Mouse (Mus musculus): Measurements from ENCODE around the gene Foxs1.

Gene Foxs1

GRCm38 (mm10) chr2:152928219-152928987 is 4.6 kb downstream of the Foxs1 start:
- in situ Hi-C loops (cut with MboI) = no loop called here

- in situ Hi-C loops (cut with MboI) = no loop called here
These were observed 5.6 kb downstream of the Foxs1 start for GRCm38 (mm10) chr2:152927371-152927770.

- in situ Hi-C loops (cut with MboI) = no loop called here
These were observed 6.1 kb downstream of the Foxs1 start for GRCm38 (mm10) chr2:152926896-152927295.

- in situ Hi-C loops (cut with MboI) = no loop called here
These were observed 7.7 kb downstream of the Foxs1 start for GRCm38 (mm10) chr2:152925189-152925872.

GRCm38 (mm10) chr2:152924543-152924942 is 8.5 kb downstream of the Foxs1 start:
- in situ Hi-C loops (cut with MboI) = no loop called here

- in situ Hi-C loops (cut with MboI) = no loop called here
These were observed 8.9 kb downstream of the Foxs1 start for GRCm38 (mm10) chr2:152924128-152924527.

- in situ Hi-C loops (cut with MboI) = no loop called here
These were observed 9.4 kb downstream of the Foxs1 start for GRCm38 (mm10) chr2:152923621-152924020.

- in situ Hi-C loops (cut with MboI) = no loop called here
These were observed 10.6 kb downstream of the Foxs1 start for GRCm38 (mm10) chr2:152922376-152922775.

- in situ Hi-C loops (cut with MboI) = no loop called here
These were observed 15.3 kb downstream of the Foxs1 start for GRCm38 (mm10) chr2:152917671-152918070.

GRCm38 (mm10) chr2:152916111-152916510 is 16.9 kb downstream of the Foxs1 start:
- in situ Hi-C loops (cut with MboI) = no loop called here

GRCm38 (mm10) chr2:152915453-152915852 is 17.6 kb downstream of the Foxs1 start:
- in situ Hi-C loops (cut with MboI) = no loop called here

GRCm38 (mm10) chr2:152914310-152915120 is 18.5 kb downstream of the Foxs1 start:
- in situ Hi-C loops (cut with MboI) = no loop called here

GRCm38 (mm10) chr2:152913471-152913870 is 19.5 kb downstream of the Foxs1 start:
- in situ Hi-C loops (cut with MboI) = no loop called here

- in situ Hi-C loops (cut with MboI) = no loop called here
These were observed 21.6 kb downstream of the Foxs1 start for GRCm38 (mm10) chr2:152911432-152911831.

- in situ Hi-C loops (cut with MboI) = no loop called here
These were observed 22.0 kb downstream of the Foxs1 start, which contains the start of gene Mylk2 for GRCm38 (mm10) chr2:152911031-152911430. Gene Mylk2 (plus strand): TSS chr2:152911352.

- in situ Hi-C loops (cut with MboI) = no loop called here
These were observed 23.2 kb downstream of the Foxs1 start for GRCm38 (mm10) chr2:152909848-152910247.

- in situ Hi-C loops (cut with MboI) = no loop called here
These were observed 25.7 kb downstream of the Foxs1 start for GRCm38 (mm10) chr2:152907114-152907943.

- in situ Hi-C loops (cut with MboI) = no loop called here
These were observed 26.6 kb downstream of the Foxs1 start for GRCm38 (mm10) chr2:152906274-152907037.

GRCm38 (mm10) chr2:152905036-152905829 is 27.8 kb downstream of the Foxs1 start:
- in situ Hi-C loops (cut with MboI) = no loop called here

- in situ Hi-C loops (cut with MboI) = no loop called here
These were observed 28.8 kb downstream of the Foxs1 start for GRCm38 (mm10) chr2:152904127-152904643.
